Comparison of ENCODE assay signal across 8 mouse cellular contexts in the genomic region with DNA sequence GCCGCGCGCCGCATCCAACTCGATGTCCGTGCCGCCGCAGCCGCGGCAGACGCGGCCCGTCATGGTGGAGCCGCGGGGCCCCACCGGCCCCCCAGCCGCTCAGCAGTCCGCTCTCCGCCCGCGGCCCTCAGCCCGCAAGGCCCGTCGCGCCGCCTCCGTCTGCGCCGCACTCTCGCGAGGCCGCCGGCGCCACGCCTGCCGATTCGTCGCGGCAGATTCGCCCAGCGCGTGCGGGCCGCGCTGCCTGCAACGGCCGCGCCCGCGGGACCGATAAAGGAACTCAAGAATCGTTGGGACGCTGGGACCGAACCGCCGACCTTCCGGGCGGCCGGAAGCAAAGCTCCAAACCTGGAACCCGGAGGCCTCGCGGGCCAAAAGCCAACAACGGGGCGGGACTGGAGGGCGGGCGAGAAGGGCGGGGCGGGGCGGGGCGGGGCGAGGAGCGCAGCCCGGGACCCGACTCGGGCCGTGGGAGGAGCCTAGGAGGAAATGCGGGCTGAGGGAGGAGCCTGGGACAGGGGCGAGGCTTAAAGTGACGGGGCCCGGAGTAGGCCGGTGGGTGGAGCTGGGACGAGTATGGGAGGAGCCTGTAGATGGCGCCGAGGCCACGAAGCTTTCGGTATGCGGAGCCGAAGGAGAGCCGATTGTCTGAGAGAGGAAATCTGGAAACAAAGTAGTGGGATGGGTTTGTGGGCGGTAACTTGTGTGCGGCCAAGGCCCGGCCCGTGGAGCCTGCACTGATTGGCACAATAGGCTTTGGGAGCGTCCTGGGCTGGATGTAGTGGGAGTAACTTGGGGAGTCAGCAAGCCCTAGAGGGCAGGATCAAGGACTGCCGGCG. TPM values are rescaled to one million over a fixed set of nuclear protein-coding genes. Genes with fewer than 3 reads are reported as not detected.
DNase-seq lines count a peak whose midpoint lies in the region; ATAC-seq lines count a peak whose summit lies in the region.

A gene (minus strand): TSS at position 411 of the 839 bp plus-strand sequence.

- peak within 1 kb of the TSS; percentile 92 for H3K4me3 ChIP-seq in hindbrain, embryonic 14.5 days (replicated peaks; ENCODE audit: low read length)

- peak; percentile 99 for DNase-seq in R1 (ENCODE audit: low read depth, low spot score)
- peak; percentile 94 to 97 for DNase-seq in cerebellum, postnatal 25 days
- peak; percentile 82 to 89 for DNase-seq in frontal cortex, postnatal 25 days (ENCODE audit: low spot score in 2 of 2)
- DNase-seq in hindbrain, embryonic 14.5 days (ENCODE audit: low spot score) = peak; percentile 96
- peak; percentile 94 to 95 for DNase-seq in layer of hippocampus, postnatal 36 days
- peak; percentile 98 for DNase-seq in lung, postnatal 36 days
- DNase-seq in retina, postnatal 1 day = peak; percentile 98
- DNase-seq in urinary bladder, adult 18-20 months (ENCODE audit: low spot score in 2 of 2) = peak; percentile 94 to 96

- no peaks in the 10 kb centered on the region for H3K9me3 ChIP-seq in hindbrain, embryonic 14.5 days (ENCODE audit: control insufficient read depth, low read length)

- no peaks in the 10 kb centered on the region for H3K36me3 ChIP-seq in hindbrain, embryonic 14.5 days (replicated peaks; ENCODE audit: control insufficient read depth, insufficient read depth)

- no peaks in the 10 kb centered on the region for H3K27me3 ChIP-seq in hindbrain, embryonic 14.5 days (ENCODE audit: control insufficient read depth, insufficient read depth, low read length)

- peak within 1 kb of the TSS; percentile 89 for H3K4me2 ChIP-seq in hindbrain, embryonic 14.5 days (replicated peaks)

- peaks cover 25% of the 10 kb centered on the region for H3K4me1 ChIP-seq in hindbrain, embryonic 14.5 days (replicated peaks; ENCODE audit: control insufficient read depth, insufficient read depth, low read length)

- peak; percentile 98 for ATAC-seq in hindbrain, embryonic 14.5 days (ENCODE audit: low FRiP score)

- WGBS in hindbrain, embryonic 14.5 days = under 1% methylated on average over 95 of the region's 96 CpGs

- H3K9ac ChIP-seq in hindbrain, embryonic 14.5 days = peak within 1 kb of the TSS; percentile 94

- peak within 1 kb of the TSS; percentile 89 for H3K27ac ChIP-seq in hindbrain, embryonic 14.5 days

RNA-seq across cellular contexts. Expression of the gene that starts here (rescaled TPM):
- 41.4 and 46.3 TPM in 2 replicates for polyA plus RNA-seq in hindbrain, embryonic 14.5 days (2014; fragmentation: Nextera tagmentation; extraction: Ambion mirVana)
- 10 to 100 TPM; 54.8 to 57.8 TPM for total RNA-seq in layer of hippocampus, postnatal 36 days (2021)

Comparison
In these comparisons a context has a peak if more than half of its experiments do, and no peak if none do; other contexts are left out.
1. Peak in every context shown above with its lines: DNase-seq, ATAC-seq, H3K4me3 ChIP-seq and H3K27ac ChIP-seq.